Mouse (Mus musculus): ENCODE measurements around the gene Tnmd.

Gene Tnmd

DNA sequence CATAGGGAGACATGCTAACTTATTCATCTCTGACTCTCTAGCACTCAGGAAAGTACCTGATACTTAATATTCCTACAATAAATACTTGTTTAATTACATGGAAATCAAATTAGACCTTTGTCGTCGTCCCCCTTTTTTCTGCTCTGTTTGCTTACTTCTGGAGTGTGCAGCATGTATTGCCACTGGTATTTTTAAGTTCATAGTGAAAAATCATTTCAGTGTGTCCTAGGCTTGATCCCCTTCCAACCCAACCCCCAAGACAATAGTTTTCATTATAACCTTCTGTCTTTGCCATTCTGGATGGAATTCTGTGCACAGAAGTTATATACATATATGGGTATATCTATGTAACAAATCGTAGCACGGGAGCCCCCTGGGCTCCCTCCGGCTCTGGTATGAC, at the start of gene Tnmd:
TSS of gene Tnmd (plus strand) at position 301 of the 400 bp plus-strand sequence.
- no peak for DNase-seq (ENCODE audit: low read depth, low spot score)

DNA sequence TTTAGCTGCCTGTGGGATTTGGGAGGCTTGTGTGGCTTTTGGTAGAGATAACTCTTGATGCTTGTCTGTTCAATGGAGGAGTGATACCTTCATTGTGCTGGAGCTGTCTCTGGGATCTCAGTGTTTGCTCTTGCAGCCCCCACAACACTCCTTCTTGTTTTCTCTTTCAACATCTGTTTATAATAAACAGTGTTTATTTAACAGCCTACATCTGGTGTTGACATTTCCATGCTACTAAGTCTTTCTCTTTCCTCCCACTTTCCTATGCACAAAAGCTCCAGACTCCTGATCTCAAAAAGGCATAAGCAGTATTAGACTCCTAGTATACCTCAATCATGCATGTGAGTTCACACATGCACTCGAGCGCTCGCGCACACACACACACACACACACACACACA, 2.9 kb downstream of the Tnmd start:
- DNase-seq (ENCODE audit: low read depth, low spot score): no peak

- no peak for DNase-seq (ENCODE audit: low read depth, low spot score)
Measured at GRCm38 (mm10) chrX:133869743-133870142, 19.0 kb downstream of the Tnmd start.

GRCm38 (mm10) chrX:133887308-133887707, 36.5 kb downstream of the Tnmd start:
- no peak for DNase-seq (ENCODE audit: low read depth, low spot score)

- DNase-seq (ENCODE audit: low read depth, low spot score): no peak
Measured at GRCm38 (mm10) chrX:133888111-133888510, 37.3 kb downstream of the Tnmd start.

GRCm38 (mm10) chrX:133898014-133898542, 47.3 kb downstream of the Tnmd start, which contains the start of gene Tspan6:
TSS of gene Tspan6 (minus strand) at chrX:133898429.
- no peak for DNase-seq (ENCODE audit: low read depth, low spot score)

- no peak for DNase-seq (ENCODE audit: low read depth, low spot score)
Measured at GRCm38 (mm10) chrX:133908261-133908660, 57.5 kb downstream of the Tnmd start, which contains the start of gene Srpx2. TSS of gene Srpx2 (plus strand) at chrX:133908426.

GRCm38 (mm10) chrX:133911397-133912103, 60.8 kb downstream of the Tnmd start:
- no peak for DNase-seq (ENCODE audit: low read depth, low spot score)

DNA sequence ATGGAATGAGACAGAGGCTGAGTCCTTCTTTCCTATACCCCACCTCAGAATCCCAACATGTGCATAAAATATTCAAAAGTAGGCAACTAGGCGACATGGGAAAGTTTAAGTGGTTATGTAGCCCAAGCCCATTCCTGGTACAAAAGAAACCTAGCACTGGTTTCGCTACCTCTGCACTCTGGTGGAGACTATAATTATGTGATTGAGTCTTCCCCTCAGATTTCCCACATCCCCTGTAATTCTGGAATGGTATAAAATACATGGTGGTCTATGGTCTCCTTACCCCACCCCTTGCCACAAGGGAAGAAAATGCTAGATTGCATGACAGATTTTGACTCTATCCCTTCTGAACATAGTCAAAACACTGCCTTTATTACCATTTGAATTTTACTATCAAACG, 62.2 kb downstream of the Tnmd start:
- DNase-seq (ENCODE audit: low read depth, low spot score): no peak

GRCm38 (mm10) chrX:133914219-133914618, 63.4 kb downstream of the Tnmd start:
- no peak for DNase-seq (ENCODE audit: low read depth, low spot score)
